Mouse (Mus musculus): ENCODE results near the gene Atp6v0a4. TPM values are rescaled to one million over a fixed set of nuclear protein-coding genes. Genes with fewer than 3 reads are reported as not detected.

The Atp6v0a4 gene
- polyA plus RNA-seq, 1 experiment from 2014 or later, result 0.22 TPM

DNA sequence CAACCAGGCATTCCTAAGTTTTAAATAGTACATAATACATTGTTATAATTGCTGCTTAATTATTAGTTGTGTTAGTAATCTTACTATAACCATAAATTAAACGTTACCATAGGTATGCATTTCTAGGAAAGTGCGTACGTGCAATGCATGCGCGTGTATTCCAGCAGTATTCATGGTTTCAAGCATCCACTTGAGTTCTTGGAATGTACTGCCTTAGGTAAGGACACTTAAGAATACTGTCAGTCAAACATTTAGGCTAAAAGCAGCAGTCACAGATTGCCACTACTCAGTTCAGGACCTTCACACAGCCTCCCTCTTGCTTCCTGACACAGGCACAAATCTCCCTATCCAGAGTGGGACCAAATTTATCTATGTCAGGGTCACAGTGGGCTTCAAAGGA is 15.9 kb downstream of the Atp6v0a4 start:
- no peak overlapping the region for H3K27ac ChIP-seq (replicated peaks)
- WGBS (ENCODE audit: insufficient replicate concordance), result 79% methylated on average over 5 of the region's 5 CpGs
- H3K27me3 ChIP-seq, result peaks cover 3% of the 10 kb centered on the region; the same call in 1 of the 2 replicates
- no peak overlapping the region for H3K4me3 ChIP-seq (replicated peaks)
- ATAC-seq (ENCODE audit: insufficient read depth), result no peak
- no peak overlapping the region for H3K9ac ChIP-seq
- H3K4me2 ChIP-seq, result no peak overlapping the region
- no peaks in the 10 kb centered on the region for H3K9me3 ChIP-seq (replicated peaks)
- H3K36me3 ChIP-seq (replicated peaks), result no peaks in the 10 kb centered on the region
- 0 out of 2 replicates have a peak, but pooled peaks cover 6% of the 10 kb centered on the region for H3K4me1 ChIP-seq (replicated peaks)

DNA sequence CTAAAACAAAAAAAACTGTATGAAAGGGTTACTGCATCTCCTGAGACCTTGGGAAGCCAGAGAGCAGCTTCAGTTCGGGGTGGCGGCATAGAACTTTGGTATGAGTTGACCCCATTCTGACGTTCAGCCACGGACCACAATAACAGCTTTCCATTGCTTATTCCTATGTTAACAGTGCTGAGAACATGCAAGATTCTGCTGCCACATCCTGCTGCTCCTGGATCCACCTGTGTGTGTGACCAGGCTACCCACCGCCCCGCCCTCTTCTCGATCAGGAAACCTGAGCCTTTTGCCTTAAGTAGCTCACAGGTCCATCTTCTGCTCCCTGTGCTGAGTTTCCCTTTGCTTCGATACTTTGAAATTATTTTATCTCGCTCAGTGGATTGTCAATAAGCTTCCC is 18.5 kb downstream of the Atp6v0a4 start:
- Histone ChIP-seq H3K27ac (replicated peaks) (no peak overlapping the region), H3K9me3 (replicated peaks) (no peaks in the 10 kb centered on the region), H3K9ac (no peak overlapping the region), H3K27me3 (peaks cover 3% of the 10 kb centered on the region; the same call in 1 of the 2 replicates), H3K4me3 (replicated peaks) (no peak overlapping the region), H3K36me3 (replicated peaks) (no peaks in the 10 kb centered on the region), H3K4me1 (replicated peaks) (0 out of 2 replicates have a peak, but pooled peaks cover 7% of the 10 kb centered on the region), H3K4me2 (no peak overlapping the region)
- WGBS (ENCODE audit: insufficient replicate concordance), result 68% methylated on average over 9 of the region's 9 CpGs
- ATAC-seq (ENCODE audit: insufficient read depth), result no peak

DNA sequence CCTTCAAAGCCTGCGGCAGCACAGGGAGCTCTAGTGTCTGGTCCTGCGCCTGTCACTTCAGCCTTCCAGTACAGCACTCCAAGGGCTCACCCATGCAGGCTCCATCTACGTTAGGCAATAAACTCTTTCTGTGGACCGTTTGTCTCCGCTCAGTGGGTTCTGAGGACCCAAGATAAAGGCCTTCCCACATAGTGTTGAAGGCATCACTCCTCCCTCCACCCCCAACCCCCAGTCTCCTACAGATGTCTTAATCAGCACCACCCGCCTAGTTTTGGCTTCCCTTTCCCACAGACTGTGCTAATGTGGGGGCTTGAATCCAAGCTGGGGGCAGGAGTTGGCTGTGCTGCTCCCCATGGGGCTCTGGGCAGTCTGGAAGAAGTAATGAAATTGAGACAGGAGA is 20.6 kb downstream of the Atp6v0a4 start:
- H3K9ac ChIP-seq, result no peak overlapping the region
- 0 out of 2 replicates have a peak, but pooled peaks cover 7% of the 10 kb centered on the region for H3K4me1 ChIP-seq (replicated peaks)
- H3K27ac ChIP-seq (replicated peaks), result no peak overlapping the region
- no peaks in the 10 kb centered on the region for H3K36me3 ChIP-seq (replicated peaks)
- WGBS (ENCODE audit: insufficient replicate concordance), result 18% methylated on average over 6 of the region's 6 CpGs
- H3K4me2 ChIP-seq, result no peak overlapping the region
- H3K9me3 ChIP-seq (replicated peaks), result no peaks in the 10 kb centered on the region
- peak; percentile 63 for ATAC-seq (ENCODE audit: insufficient read depth)
- H3K4me3 ChIP-seq (replicated peaks), result no peak overlapping the region
- H3K27me3 ChIP-seq, result no peaks in the 10 kb centered on the region

DNA sequence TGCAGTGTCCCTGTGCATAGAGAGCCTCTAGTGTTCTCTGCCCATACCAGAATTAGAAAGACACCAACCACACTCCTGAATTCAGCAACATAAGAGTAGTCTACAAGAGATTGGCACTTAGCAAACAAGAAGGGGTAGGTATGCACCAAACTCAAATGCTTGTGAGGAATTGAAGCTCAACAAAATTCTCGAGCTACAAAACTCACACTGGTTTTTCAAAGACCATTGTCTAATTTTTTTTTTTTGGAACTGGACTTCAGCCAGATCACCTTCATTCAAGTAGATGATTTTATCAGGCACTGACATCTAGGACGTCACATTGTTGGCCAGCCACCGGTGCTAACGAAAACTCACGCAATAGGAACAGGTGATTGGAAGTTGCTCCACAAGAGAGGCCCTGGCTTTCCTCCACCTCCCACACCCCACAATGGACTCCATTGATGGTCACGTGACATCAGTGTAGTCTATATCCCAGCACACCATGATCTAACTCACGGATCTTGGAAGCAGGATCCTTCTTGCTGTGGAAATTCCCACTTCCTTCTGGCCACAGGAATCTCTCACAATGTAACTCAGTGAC is 22.1 kb downstream of the Atp6v0a4 start:
- Histone ChIP-seq H3K4me1 (replicated peaks) (0 out of 2 replicates have a peak, but pooled peaks cover 7% of the 10 kb centered on the region), H3K9me3 (replicated peaks) (no peaks in the 10 kb centered on the region), H3K4me2 (no peak overlapping the region), H3K36me3 (replicated peaks) (no peaks in the 10 kb centered on the region), H3K27me3 (no peaks in the 10 kb centered on the region), H3K27ac (replicated peaks) (no peak overlapping the region), H3K4me3 (replicated peaks) (no peak overlapping the region), H3K9ac (no peak overlapping the region)
- WGBS (ENCODE audit: insufficient replicate concordance), result 65% methylated on average over 7 of the region's 7 CpGs
- ATAC-seq (ENCODE audit: insufficient read depth), result no peak

DNA sequence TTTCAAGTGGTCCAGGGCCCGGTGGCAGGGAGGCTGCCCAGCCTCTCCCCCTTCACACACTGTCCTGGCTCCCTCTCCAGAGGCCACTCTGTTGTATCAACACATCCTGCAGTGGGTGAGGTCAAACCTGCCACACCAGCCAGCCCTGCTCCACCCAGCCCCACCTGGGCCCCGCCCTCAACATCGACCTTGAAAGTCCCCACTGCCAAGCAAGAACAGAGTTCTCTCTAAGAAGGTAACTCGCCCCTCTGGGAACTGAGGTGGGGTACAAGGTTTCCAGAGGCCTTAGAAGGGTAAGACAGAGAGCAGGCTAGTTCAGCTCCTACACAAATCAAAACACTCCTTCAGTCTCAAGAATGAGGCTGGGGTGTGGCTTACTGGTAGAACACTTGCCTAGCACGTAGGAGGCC is 27.4 kb downstream of the Atp6v0a4 start:
- Histone ChIP-seq H3K4me3 (replicated peaks) (no peak overlapping the region), H3K27me3 (no peaks in the 10 kb centered on the region), H3K9ac (no peak overlapping the region), H3K4me1 (replicated peaks) (0 out of 2 replicates have a peak, but pooled peaks cover 3% of the 10 kb centered on the region), H3K4me2 (no peak overlapping the region), H3K27ac (replicated peaks) (no peak overlapping the region), H3K9me3 (replicated peaks) (no peaks in the 10 kb centered on the region), H3K36me3 (replicated peaks) (no peaks in the 10 kb centered on the region)
- 40% methylated on average over 5 of the region's 5 CpGs for WGBS (ENCODE audit: insufficient replicate concordance)
- no peak for ATAC-seq (ENCODE audit: insufficient read depth)

DNA sequence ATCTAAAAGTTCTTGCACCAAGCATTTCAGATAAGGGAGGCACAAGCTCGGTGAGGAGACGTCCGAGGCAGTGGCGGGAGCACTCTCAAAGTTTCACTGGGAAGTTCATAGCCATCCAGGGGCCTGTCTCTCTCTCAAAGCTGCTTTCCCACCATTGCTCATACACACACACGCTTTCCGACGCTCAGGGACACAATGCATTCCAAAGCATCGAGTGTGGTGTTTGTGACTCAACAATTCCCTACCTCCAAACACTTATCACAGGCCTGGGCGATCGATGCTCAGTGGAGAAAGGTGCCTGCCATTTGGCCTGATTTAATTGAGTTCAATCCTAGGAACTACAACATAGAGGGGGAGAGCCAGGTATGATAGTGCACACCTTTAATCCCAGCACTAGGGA is 29.7 kb downstream of the Atp6v0a4 start:
- no peak overlapping the region for H3K27ac ChIP-seq (replicated peaks)
- H3K9me3 ChIP-seq (replicated peaks), result no peaks in the 10 kb centered on the region
- no peaks in the 10 kb centered on the region for H3K36me3 ChIP-seq (replicated peaks)
- ATAC-seq (ENCODE audit: insufficient read depth), result no peak
- no peaks in the 10 kb centered on the region for H3K27me3 ChIP-seq
- no peak overlapping the region for H3K9ac ChIP-seq
- H3K4me3 ChIP-seq (replicated peaks), result no peak overlapping the region
- H3K4me1 ChIP-seq (replicated peaks), result 0 out of 2 replicates have a peak, but pooled peaks cover 3% of the 10 kb centered on the region
- 73% methylated on average over 10 of the region's 10 CpGs for WGBS (ENCODE audit: insufficient replicate concordance)
- no peak overlapping the region for H3K4me2 ChIP-seq

DNA sequence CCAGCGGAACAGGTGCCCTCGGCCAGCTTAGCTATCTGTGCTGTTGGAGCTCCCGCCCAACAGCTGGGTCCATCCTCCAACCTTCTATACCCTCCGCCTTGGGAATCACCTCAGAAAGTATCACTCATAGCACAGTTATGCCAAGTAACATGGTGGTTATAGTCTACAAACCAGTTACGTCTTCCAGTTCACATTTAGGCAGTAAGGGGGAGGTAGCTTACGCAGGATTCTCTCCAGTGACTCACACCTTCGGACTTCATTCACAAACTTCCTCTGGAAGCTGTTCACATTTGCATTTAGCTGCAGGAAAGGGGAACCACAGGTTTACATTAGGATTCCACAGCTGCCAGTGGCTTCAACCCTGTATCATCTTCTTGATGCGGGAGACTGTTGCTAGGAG is 31.8 kb downstream of the Atp6v0a4 start:
- Histone ChIP-seq H3K27ac (replicated peaks) (no peak overlapping the region), H3K4me1 (replicated peaks) (0 out of 2 replicates have a peak, but pooled peaks cover 3% of the 10 kb centered on the region), H3K36me3 (replicated peaks) (no peaks in the 10 kb centered on the region), H3K4me3 (replicated peaks) (no peak overlapping the region), H3K9me3 (replicated peaks) (no peaks in the 10 kb centered on the region), H3K4me2 (no peak overlapping the region), H3K27me3 (no peaks in the 10 kb centered on the region), H3K9ac (no peak overlapping the region)
- ATAC-seq (ENCODE audit: insufficient read depth), result no peak
- 71% methylated on average over 8 of the region's 8 CpGs for WGBS (ENCODE audit: insufficient replicate concordance)

DNA sequence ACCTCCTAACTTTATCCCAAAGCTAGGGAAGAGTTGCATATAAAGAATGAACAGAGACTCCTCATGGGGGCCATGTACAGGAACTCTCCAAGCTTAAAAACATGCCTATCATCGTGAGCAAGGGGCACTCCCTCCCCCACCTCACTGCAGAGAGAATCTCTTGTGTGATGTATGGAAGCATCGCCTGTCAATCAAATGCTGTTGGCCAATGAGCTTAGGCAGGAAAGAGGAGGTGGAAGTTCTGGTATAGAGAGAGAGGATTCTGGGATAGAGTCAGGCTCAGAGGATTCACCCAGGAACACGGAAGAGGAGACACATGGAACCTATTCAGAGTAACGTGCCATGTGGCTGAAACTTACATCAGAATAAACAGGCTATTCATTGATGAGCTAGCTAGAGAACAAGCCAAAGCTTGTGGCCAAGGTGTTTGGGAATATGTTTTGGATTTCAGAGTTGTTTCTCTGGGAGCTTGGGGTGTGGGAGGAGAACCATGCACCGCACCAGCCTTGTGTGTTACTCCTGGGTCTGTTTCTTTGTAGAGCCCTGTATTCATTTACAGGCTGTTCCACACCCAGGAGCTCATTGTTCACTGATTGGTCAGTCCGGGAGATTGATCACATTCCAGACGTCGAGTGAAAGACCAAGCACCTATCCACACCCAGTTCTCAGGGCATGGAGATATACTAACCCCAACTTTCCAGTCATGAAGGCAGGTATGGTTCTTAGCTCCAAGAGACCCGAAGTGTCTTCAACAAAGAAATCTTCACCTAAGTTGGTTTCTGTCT is 37.0 kb downstream of the Atp6v0a4 start:
- H3K27ac ChIP-seq (replicated peaks), result no peak overlapping the region

DNA sequence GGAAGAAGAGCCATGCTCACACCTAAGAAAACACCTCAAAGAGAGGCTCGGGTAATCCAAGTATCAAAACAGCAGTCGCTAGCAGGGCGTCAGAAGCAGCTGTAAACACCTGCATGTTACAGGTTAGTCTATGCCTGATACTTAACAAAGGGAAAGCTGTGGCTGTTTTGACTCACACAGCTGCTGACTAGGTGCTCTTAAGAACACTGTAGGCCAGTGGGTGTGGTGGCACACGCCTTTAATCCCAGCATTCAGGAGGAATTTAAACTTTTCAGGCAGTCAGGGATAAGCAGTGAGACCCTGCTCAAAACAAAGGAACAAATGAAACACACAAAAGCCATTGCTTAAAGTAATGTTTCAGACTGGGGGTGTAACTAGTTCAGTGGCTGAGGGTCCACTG is 41.2 kb downstream of the Atp6v0a4 start:
- WGBS (ENCODE audit: insufficient replicate concordance), result 44% methylated on average over 4 of the region's 4 CpGs
- no peak for ATAC-seq (ENCODE audit: insufficient read depth)
- no peaks in the 10 kb centered on the region for H3K27me3 ChIP-seq
- no peaks in the 10 kb centered on the region for H3K9me3 ChIP-seq (replicated peaks)
- no peak overlapping the region for H3K27ac ChIP-seq (replicated peaks)
- H3K4me2 ChIP-seq, result no peak overlapping the region
- H3K36me3 ChIP-seq (replicated peaks), result no peaks in the 10 kb centered on the region
- no peaks in the 10 kb centered on the region for H3K4me1 ChIP-seq (replicated peaks)
- no peak overlapping the region for H3K9ac ChIP-seq
- no peak overlapping the region for H3K4me3 ChIP-seq (replicated peaks)

More for the DNA sequence above, 37.0 kb downstream of the Atp6v0a4 start:
- no peaks in the 10 kb centered on the region for H3K4me1 ChIP-seq (replicated peaks)
- WGBS (ENCODE audit: insufficient replicate concordance), result 58% methylated on average over 9 of the region's 9 CpGs
- no peak overlapping the region for H3K4me2 ChIP-seq
- no peak overlapping the region for H3K9ac ChIP-seq
- H3K27me3 ChIP-seq, result no peaks in the 10 kb centered on the region
- H3K4me3 ChIP-seq (replicated peaks), result no peak overlapping the region
- no peaks in the 10 kb centered on the region for H3K36me3 ChIP-seq (replicated peaks)
- no peaks in the 10 kb centered on the region for H3K9me3 ChIP-seq (replicated peaks)
- no peak for ATAC-seq (ENCODE audit: insufficient read depth)

DNA sequence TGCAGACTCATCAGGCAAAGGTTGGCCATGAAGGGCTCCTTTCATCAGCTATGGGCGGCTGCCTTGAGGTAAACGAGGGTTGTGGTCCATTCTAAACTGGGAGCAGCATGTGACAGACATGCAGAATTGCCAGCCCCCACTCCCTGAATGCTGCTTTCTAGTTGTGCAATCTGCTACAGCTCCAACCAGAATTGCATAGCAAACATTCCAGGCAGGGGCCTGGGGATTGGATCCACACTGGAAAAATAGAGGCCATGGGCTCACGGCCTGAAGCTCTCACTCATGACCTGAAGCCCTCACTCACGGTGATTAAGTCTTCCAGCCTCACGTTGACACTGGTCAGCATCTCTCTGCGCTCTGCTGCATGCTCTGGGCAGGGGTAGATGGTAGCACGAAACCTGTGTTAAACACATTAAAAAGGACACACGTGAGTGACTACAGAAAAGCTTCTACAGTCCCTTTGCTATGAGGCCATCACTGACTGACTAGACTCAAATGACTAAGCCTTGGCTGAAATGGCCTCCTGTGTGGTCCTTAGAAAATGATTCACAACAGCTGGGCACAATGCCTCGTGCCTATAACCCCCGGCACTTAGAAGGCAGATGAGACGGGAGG is 42.6 kb downstream of the Atp6v0a4 start:
- Histone ChIP-seq H3K4me2 (no peak overlapping the region), H3K4me1 (replicated peaks) (no peaks in the 10 kb centered on the region), H3K36me3 (replicated peaks) (no peaks in the 10 kb centered on the region), H3K9ac (no peak overlapping the region), H3K27me3 (no peaks in the 10 kb centered on the region), H3K27ac (replicated peaks) (no peak overlapping the region), H3K4me3 (replicated peaks) (no peak overlapping the region), H3K9me3 (replicated peaks) (no peaks in the 10 kb centered on the region)
- ATAC-seq (ENCODE audit: insufficient read depth), result peak; percentile 58
- 57% methylated on average over 11 of the region's 11 CpGs for WGBS (ENCODE audit: insufficient replicate concordance)

DNA sequence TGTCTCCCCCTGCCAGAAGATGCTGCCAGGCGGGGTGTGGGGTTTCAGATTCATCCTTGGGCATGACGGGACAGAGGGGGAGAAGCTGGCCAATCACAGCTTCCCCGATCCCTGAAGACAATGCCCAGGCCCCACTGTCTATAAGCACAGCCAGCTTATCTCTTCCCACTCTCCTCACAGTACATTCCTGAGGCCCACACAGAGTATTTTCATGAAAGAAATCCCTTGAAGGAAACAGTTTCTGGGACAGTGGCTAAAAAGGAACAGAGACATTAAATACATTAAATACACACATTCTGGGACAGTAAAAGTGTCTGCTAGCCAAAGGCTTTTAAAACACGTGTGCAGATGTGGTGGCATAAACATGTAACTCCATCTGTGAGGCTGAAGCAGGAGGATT is 44.0 kb downstream of the Atp6v0a4 start:
- no peak for ATAC-seq (ENCODE audit: insufficient read depth)
- no peak overlapping the region for H3K4me2 ChIP-seq
- H3K27me3 ChIP-seq, result no peaks in the 10 kb centered on the region
- no peaks in the 10 kb centered on the region for H3K36me3 ChIP-seq (replicated peaks)
- no peaks in the 10 kb centered on the region for H3K9me3 ChIP-seq (replicated peaks)
- H3K4me3 ChIP-seq (replicated peaks), result no peak overlapping the region
- no peak overlapping the region for H3K27ac ChIP-seq (replicated peaks)
- H3K9ac ChIP-seq, result no peak overlapping the region
- H3K4me1 ChIP-seq (replicated peaks), result no peaks in the 10 kb centered on the region
- 43% methylated on average over 4 of the region's 4 CpGs for WGBS (ENCODE audit: insufficient replicate concordance)
